Mouse (Mus musculus) midbrain, postnatal 0 days (tissue): ENCODE measurements around the gene Natd1. TPM values are rescaled to one million over a fixed set of nuclear protein-coding genes. Genes with fewer than 3 reads are reported as not detected.

Source experiments
- ATAC-seq: fragments of 200-750 bp; cut with Nextera tagmentation; 2 replicates; pipeline ENCODE4 v1.8.0; 2017; ENCODE audit warnings: moderate number of reproducible peaks, mild to moderate bottlenecking, moderate TSS enrichment, moderate library complexity; ENCODE audit not compliant: low FRiP score
- DNase-seq: peaks from one replicate; pipeline ENCODE4 v3.0.0-alpha.2; 2015; ENCODE audit warnings: low spot score
- H3K27ac ChIP-seq: fragments of 300-500 bp; sonication (generic); 2 replicates; pipeline ENCODE4 v1.5.1; 2014; ENCODE audit warnings: low read depth, mild to moderate bottlenecking, low read length, mixed read lengths
- H3K27me3 ChIP-seq: fragments of 300-500 bp; sonication (generic); 2 replicates; pipeline ENCODE4 v1.6.1; 2014; ENCODE audit warnings: low read length, control low read depth, mixed read lengths; ENCODE audit not compliant: insufficient read depth
- H3K36me3 ChIP-seq: fragments of 300-500 bp; sonication (generic); 2 replicates; pipeline ENCODE4 v1.6.1; 2014; ENCODE audit warnings: low read length, control low read depth, mixed read lengths; ENCODE audit not compliant: insufficient read depth
- H3K4me1 ChIP-seq: fragments of 300-500 bp; sonication (generic); 2 replicates; pipeline ENCODE4 v1.6.1; 2014; ENCODE audit warnings: mild to moderate bottlenecking, control low read depth, antibody characterized with exemption, low read length, mixed read lengths; ENCODE audit not compliant: insufficient read depth
- H3K4me2 ChIP-seq: fragments of 300-500 bp; sonication (generic); 2 replicates; pipeline ENCODE4 v1.6.1; 2014; ENCODE audit warnings: low read depth, mild to moderate bottlenecking, low read length, mixed read lengths; ENCODE audit not compliant: poor library complexity, severe bottlenecking
- H3K4me3 ChIP-seq: fragments of 300-500 bp; sonication (generic); 2 replicates; pipeline ENCODE4 v1.5.1; 2014; ENCODE audit warnings: low read depth, mild to moderate bottlenecking, low read length, moderate library complexity
- H3K9ac ChIP-seq: fragments of 300-500 bp; sonication (generic); replicated peaks from 2 replicates; pipeline ENCODE4 v1.6.1; 2014; ENCODE audit warnings: mild to moderate bottlenecking, low read length, moderate library complexity, mixed read lengths; ENCODE audit not compliant: poor library complexity, severe bottlenecking
- H3K9me3 ChIP-seq: fragments of 300-500 bp; sonication (generic); 2 replicates; pipeline ENCODE4 v1.6.1; 2016; ENCODE audit warnings: low read length, control low read depth
- CTCF ChIP-seq: IDR thresholded peaks from 2 replicates; pipeline ENCODE4 v1.5.1; 2016; ENCODE audit warnings: antibody characterized with exemption, mild to moderate bottlenecking
- WGBS: fragments of 180-500 bp; shearing (Covaris S2); extraction: QIAGEN DNeasy Blood & Tissue Kit; methylation state at CpG from one replicate; pipeline ENCODE4 v1.1.7; 2014; 5-methylcytosine and 5-hydroxymethylcytosine counted together
- polyA plus RNA-seq: library from polyadenylated mRNA; unstranded; fragments of >200 nt; fragmentation: Nextera tagmentation; extraction: Ambion mirVana; gene quantifications from 2 replicates; pipeline ENCODE4 v1.2.1, GENCODE M21; 2015
- total RNA-seq: library from RNA; depleted of rRNA; stranded (reverse); fragments of >200 nt; gene quantifications from 2 replicates; pipeline ENCODE4 v1.2.3, GENCODE M21; 2014

Natd1 gene
- total and polyA plus RNA-seq, 2 experiments from 2014 or later = 15.9 to 33.5 TPM

- Histone ChIP-seq H3K4me2 (peak overlapping the region; percentile 36), H3K27me3 (no peaks in the 10 kb centered on the region), H3K9ac (no peak overlapping the region), H3K9me3 (no peaks in the 10 kb centered on the region), H3K4me3 (no peak overlapping the region), H3K27ac (no peak overlapping the region), H3K4me1 (peaks cover 5% of the 10 kb centered on the region; the same call in 1 of the 2 replicates), H3K36me3 (peaks cover 30% of the 10 kb centered on the region)
- ATAC-seq (peak; percentile 94), DNase-seq (peak; percentile 97)
- peak; percentile 89 for TF ChIP-seq CTCF
- 6% methylated on average over 15 of the region's 15 CpGs for WGBS
Observed at GRCm38 (mm10) chr11:60953803-60954202, 39.3 kb upstream of the Natd1 start.

GRCm38 (mm10) chr11:60952986-60953385, 38.4 kb upstream of the Natd1 start:
- Histone ChIP-seq H3K4me2 (no peak overlapping the region), H3K4me1 (peaks cover 5% of the 10 kb centered on the region; the same call in 1 of the 2 replicates), H3K27ac (no peak overlapping the region), H3K9ac (no peak overlapping the region), H3K4me3 (no peak overlapping the region), H3K36me3 (peaks cover 33% of the 10 kb centered on the region), H3K27me3 (no peaks in the 10 kb centered on the region), H3K9me3 (no peaks in the 10 kb centered on the region)
- no peak for TF ChIP-seq CTCF
- ATAC-seq (no peak), DNase-seq (no peak)
- WGBS = 97% methylated on average over 6 of the region's 6 CpGs

- 95% methylated on average over 3 of the region's 3 CpGs for WGBS
- no peak overlapping the region for H3K4me2 ChIP-seq
- no peak for TF ChIP-seq CTCF
- H3K36me3 ChIP-seq = peaks cover 38% of the 10 kb centered on the region
- DNase-seq = no peak
- no peak overlapping the region for H3K27ac ChIP-seq
- H3K9me3 ChIP-seq = no peaks in the 10 kb centered on the region
- peaks cover 5% of the 10 kb centered on the region; the same call in 1 of the 2 replicates for H3K4me1 ChIP-seq
- H3K9ac ChIP-seq = no peak overlapping the region
- ATAC-seq = no peak
- H3K27me3 ChIP-seq = no peaks in the 10 kb centered on the region
- no peak overlapping the region for H3K4me3 ChIP-seq
Observed at GRCm38 (mm10) chr11:60952362-60952761, 37.8 kb upstream of the Natd1 start.

GRCm38 (mm10) chr11:60951896-60952295, 37.3 kb upstream of the Natd1 start:
- no peak overlapping the region for H3K4me2 ChIP-seq
- H3K9me3 ChIP-seq = no peaks in the 10 kb centered on the region
- TF ChIP-seq CTCF = no peak
- peaks cover 41% of the 10 kb centered on the region for H3K36me3 ChIP-seq
- DNase-seq (no peak), ATAC-seq (no peak)
- H3K9ac ChIP-seq = no peak overlapping the region
- 94% methylated on average over 5 of the region's 5 CpGs for WGBS
- no peak overlapping the region for H3K4me3 ChIP-seq
- no peaks in the 10 kb centered on the region for H3K27me3 ChIP-seq
- H3K4me1 ChIP-seq = peaks cover 5% of the 10 kb centered on the region; the same call in 1 of the 2 replicates
- no peak overlapping the region for H3K27ac ChIP-seq

- Histone ChIP-seq H3K9ac (no peak overlapping the region), H3K4me3 (no peak overlapping the region), H3K36me3 (peaks cover 44% of the 10 kb centered on the region), H3K9me3 (no peaks in the 10 kb centered on the region), H3K27me3 (no peaks in the 10 kb centered on the region), H3K27ac (no peak overlapping the region), H3K4me1 (no peaks in the 10 kb centered on the region), H3K4me2 (no peak overlapping the region)
- TF ChIP-seq CTCF = no peak
- ATAC-seq (no peak), DNase-seq (no peak)
- WGBS = 38% methylated on average over 4 of the region's 4 CpGs
Observed at GRCm38 (mm10) chr11:60945003-60945402, 30.5 kb upstream of the Natd1 start.

GRCm38 (mm10) chr11:60942263-60943015, 27.9 kb upstream of the Natd1 start:
- no peak for TF ChIP-seq CTCF

More at GRCm38 (mm10) chr11:60942263-60943015, 27.9 kb upstream of the Natd1 start:
- ATAC-seq = no peak
- WGBS = 97% methylated on average over 9 of the region's 9 CpGs
- Histone ChIP-seq H3K36me3 (peaks cover 28% of the 10 kb centered on the region), H3K27ac (no peak overlapping the region), H3K4me1 (no peaks in the 10 kb centered on the region), H3K4me3 (no peak overlapping the region), H3K27me3 (no peaks in the 10 kb centered on the region), H3K9ac (no peak overlapping the region), H3K4me2 (no peak overlapping the region), H3K9me3 (no peaks in the 10 kb centered on the region)
- DNase-seq = no peak
